Mouse (Mus musculus) small intestine, adult 2 months (tissue): ENCODE data around the gene Tdrd12. TPM values are rescaled to one million over a fixed set of nuclear protein-coding genes. Genes with fewer than 3 reads are reported as not detected.

ENCODE experiments used
- H3K27ac ChIP-seq: fragments of 200-500 bp; 2 replicates; pipeline ENCODE4 v1.5.1; 2012; ENCODE audit warnings: low read depth, low read length, control low read depth, inconsistent platforms; ENCODE audit not compliant: insufficient read depth
- H3K27me3 ChIP-seq: fragments of 200-500 bp; 2 replicates; pipeline ENCODE4 v1.6.1; 2012; ENCODE audit warnings: mild to moderate bottlenecking, moderate library complexity, low read length, inconsistent platforms; ENCODE audit not compliant: control insufficient read depth, insufficient read depth
- H3K36me3 ChIP-seq: fragments of 200-500 bp; 2 replicates; pipeline ENCODE4 v1.6.1; 2012; ENCODE audit warnings: mild to moderate bottlenecking, low read length, control low read depth, inconsistent platforms; ENCODE audit not compliant: control insufficient read depth, insufficient read depth
- H3K4me1 ChIP-seq: fragments of 200-500 bp; 2 replicates; pipeline ENCODE4 v1.6.1; 2012; ENCODE audit warnings: low read length, inconsistent platforms, mixed read lengths; ENCODE audit not compliant: control insufficient read depth, insufficient read depth, insufficient read length
- H3K4me3 ChIP-seq: fragments of 200-500 bp; 2 replicates; pipeline ENCODE4 v1.5.1; 2012; ENCODE audit warnings: low read depth, mild to moderate bottlenecking, control low read depth, inconsistent platforms, low read length, moderate library complexity
- CTCF ChIP-seq: fragments of 200-500 bp; IDR thresholded peaks from 2 replicates; pipeline ENCODE4 v1.5.1; 2012; ENCODE audit warnings: low read depth, mild to moderate bottlenecking, control low read depth, inconsistent platforms, low read length, moderate library complexity, mixed read lengths; ENCODE audit not compliant: insufficient replicate concordance, insufficient read length; ENCODE audit errors: extremely low read depth
- POLR2A ChIP-seq: fragments of 200-500 bp; IDR thresholded peaks from 2 replicates; pipeline ENCODE4 v1.6.1; 2012; ENCODE audit warnings: low read depth, mild to moderate bottlenecking, control low read depth, inconsistent platforms, low read length, moderate library complexity
- WGBS: fragments of 180-500 bp; shearing (Covaris S2); methylation state at CpG from one replicate; pipeline ENCODE4 v1.1.7; 2018; 5-methylcytosine and 5-hydroxymethylcytosine counted together
- polyA plus RNA-seq: library from polyadenylated mRNA; depleted of rRNA; stranded (reverse); fragments of >200 nt; gene quantifications from 2 replicates; pipeline ENCODE4 v1.2.3, GENCODE M21; 2012; rRNA removed

The Tdrd12 gene
- polyA plus RNA-seq, 1 experiment, result not detected

GRCm38 (mm10) chr7:35435266-35435665 is 102.3 kb downstream of the Tdrd12 start:
- no peaks in the 10 kb centered on the region for H3K27me3 ChIP-seq
- no peak overlapping the region for H3K27ac ChIP-seq
- TF ChIP-seq POLR2A, result no peak
- TF ChIP-seq CTCF, result no peak
- WGBS, result 91% methylated on average over 9 of the region's 9 CpGs
- peaks cover 29% of the 10 kb centered on the region for H3K36me3 ChIP-seq
- H3K4me1 ChIP-seq, result no peaks in the 10 kb centered on the region
- no peak overlapping the region for H3K4me3 ChIP-seq

- TF ChIP-seq POLR2A, result no peak
- no peak for TF ChIP-seq CTCF
- Histone ChIP-seq H3K27ac (no peak overlapping the region), H3K4me1 (no peaks in the 10 kb centered on the region), H3K36me3 (peaks cover 21% of the 10 kb centered on the region), H3K27me3 (no peaks in the 10 kb centered on the region), H3K4me3 (no peak overlapping the region)
- 44% methylated on average over 10 of the region's 10 CpGs for WGBS
Observed at GRCm38 (mm10) chr7:35428146-35428545, 109.4 kb downstream of the Tdrd12 start.

DNA sequence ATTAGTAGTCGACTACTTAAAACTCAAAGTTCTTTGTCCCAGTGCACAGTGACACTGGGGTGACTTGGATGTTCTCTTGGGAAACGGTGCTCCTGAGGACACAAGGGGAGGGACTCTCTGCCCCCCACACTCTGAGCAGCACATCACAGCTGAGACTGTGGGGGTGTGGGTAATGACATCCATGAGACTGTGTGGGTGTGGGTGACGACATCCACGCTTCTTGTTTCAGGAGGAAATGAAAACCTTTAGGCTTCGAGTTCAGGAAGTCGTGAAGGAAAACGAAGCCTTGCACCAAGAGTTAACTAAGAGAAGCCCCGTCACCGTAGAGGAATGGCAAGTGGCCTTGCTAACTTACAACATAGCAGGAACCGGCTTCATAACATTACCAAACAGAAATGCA is 114.5 kb downstream of the Tdrd12 start:
- H3K27ac ChIP-seq, result no peak overlapping the region
- H3K4me1 ChIP-seq, result no peaks in the 10 kb centered on the region
- no peak for TF ChIP-seq CTCF
- TF ChIP-seq POLR2A, result no peak
- H3K36me3 ChIP-seq, result peaks cover 13% of the 10 kb centered on the region
- WGBS, result 85% methylated on average over 10 of the region's 10 CpGs
- no peak overlapping the region for H3K4me3 ChIP-seq
- no peaks in the 10 kb centered on the region for H3K27me3 ChIP-seq

Other genes with a start within 250 kb of the Tdrd12 start
- 0.89 and 2.2 TPM in 2 replicates for gene Gpatch1, start 219.3 kb downstream of the Tdrd12 start, polyA plus RNA-seq
- gene Rhpn2, start 203.6 kb downstream of the Tdrd12 start, polyA plus RNA-seq, result 14.6 and 46.0 TPM in 2 replicates
- 1.8 and 3.9 TPM in 2 replicates for gene Faap24, start 140.9 kb downstream of the Tdrd12 start, polyA plus RNA-seq
- 4.4 and 10.1 TPM in 2 replicates for gene Cep89, start 140.7 kb downstream of the Tdrd12 start, polyA plus RNA-seq
- gene Slc7a9, start 88.9 kb downstream of the Tdrd12 start, polyA plus RNA-seq, result 122 and 320 TPM in 2 replicates
- 51.8 and 60.5 TPM in 2 replicates for gene Nudt19, start 18.6 kb upstream of the Tdrd12 start, polyA plus RNA-seq
- 0.03 TPM in 2 replicates for gene Rgs9bp, start 47.8 kb upstream of the Tdrd12 start, polyA plus RNA-seq
- 8.5 and 13.5 TPM in 2 replicates for gene Ankrd27, start 48.5 kb upstream of the Tdrd12 start, polyA plus RNA-seq
- gene Pdcd5, start 109.8 kb upstream of the Tdrd12 start, polyA plus RNA-seq, result 23.4 and 60.3 TPM in 2 replicates
- 1.8 and 2.3 TPM in 2 replicates for gene Dpy19l3, start 216.7 kb upstream of the Tdrd12 start, polyA plus RNA-seq